Mouse (Mus musculus): ENCODE data around the gene Alx3. TPM values are rescaled to one million over a fixed set of nuclear protein-coding genes. Genes with fewer than 3 reads are reported as not detected.

Gene Alx3
- total RNA-seq (2023) = not detected in 2 replicates

GRCm38 (mm10) chr3:107594662-107595263, at the start of gene Alx3:
TSS of gene Alx3 (plus strand) at chr3:107595031.

GRCm38 (mm10) chr3:107554842-107555241, 40.0 kb upstream of the Alx3 start, which contains the start of gene Ubl4b:
TSS of gene Ubl4b (minus strand) at chr3:107555073.

GRCm38 (mm10) chr3:107630682-107631522, 36.1 kb downstream of the Alx3 start, which contains the start of gene Gm10961:
TSS of gene Gm10961 (plus strand) at chr3:107631322.

GRCm38 (mm10) chr3:107631523-107631958, 36.7 kb downstream of the Alx3 start, which contains the start of gene Strip1:
TSS of gene Strip1 (minus strand) at chr3:107631694.

Other genes starting within 250 kb of the Alx3 start
- gene Kcnc4, start 135.5 kb upstream of the Alx3 start, total RNA-seq (2023) = not detected in 2 replicates
- gene Slc6a17, start 77.0 kb upstream of the Alx3 start, total RNA-seq (2023) = not detected in 2 replicates
- gene Ubl4b, start 40.0 kb upstream of the Alx3 start, total RNA-seq (2023) = not detected in 2 replicates
- gene Gm10961, start 36.3 kb downstream of the Alx3 start, total RNA-seq (2023) = not detected in 2 replicates
- 49.5 and 70.2 TPM in 2 replicates for gene Strip1, start 36.7 kb downstream of the Alx3 start, total RNA-seq (2023)
- 32.0 and 38.2 TPM in 2 replicates for gene Ahcyl1, start 101.5 kb downstream of the Alx3 start, total RNA-seq (2023)
- 59.2 and 73.5 TPM in 2 replicates for gene Csf1, start 165.4 kb downstream of the Alx3 start, total RNA-seq (2023)